Mouse (Mus musculus) cerebellum, adult 8-10 months (tissue): Measurements from ENCODE around the gene Otof.

Experiments
- DNase-seq: peaks from one replicate; pipeline ENCODE4 v3.0.0; 2022

Otof gene

DNA sequence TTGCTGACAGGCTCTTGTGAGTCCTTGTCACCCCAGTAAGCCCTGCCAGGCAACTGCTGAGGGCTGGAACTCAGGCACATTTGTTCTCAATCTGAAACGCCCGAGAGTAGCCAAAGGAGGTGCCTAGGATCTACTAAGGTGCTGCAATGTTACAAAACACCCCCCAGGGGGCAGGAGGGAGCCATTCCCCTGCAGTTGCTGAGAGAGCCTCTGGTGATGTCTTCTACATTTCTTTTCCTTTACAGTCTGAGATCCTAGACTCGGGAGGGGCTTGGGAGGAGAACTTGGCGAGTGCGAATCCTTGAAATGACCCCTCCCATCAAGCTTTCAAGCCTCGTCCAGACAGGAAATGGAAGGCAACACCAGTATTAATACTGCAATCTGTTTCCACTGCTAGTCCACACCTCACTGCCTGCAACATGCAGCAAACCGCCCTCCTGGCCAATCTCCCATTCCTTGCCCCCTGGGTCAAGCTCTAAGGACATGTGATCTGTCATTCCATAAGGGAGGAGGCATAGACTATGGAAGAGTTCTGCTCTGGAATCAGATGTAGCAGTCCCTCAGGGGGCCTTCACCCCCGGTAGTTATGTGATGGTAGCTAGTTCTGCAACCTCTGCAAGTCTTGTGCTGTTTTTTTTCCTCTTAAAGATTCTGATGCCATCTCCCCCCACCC is 38.0 kb downstream of the Otof start:
- DNase-seq, result peak; percentile 48

- no peak for DNase-seq
Measured at GRCm38 (mm10) chr5:30423121-30423520, 38.6 kb downstream of the Otof start.

DNA sequence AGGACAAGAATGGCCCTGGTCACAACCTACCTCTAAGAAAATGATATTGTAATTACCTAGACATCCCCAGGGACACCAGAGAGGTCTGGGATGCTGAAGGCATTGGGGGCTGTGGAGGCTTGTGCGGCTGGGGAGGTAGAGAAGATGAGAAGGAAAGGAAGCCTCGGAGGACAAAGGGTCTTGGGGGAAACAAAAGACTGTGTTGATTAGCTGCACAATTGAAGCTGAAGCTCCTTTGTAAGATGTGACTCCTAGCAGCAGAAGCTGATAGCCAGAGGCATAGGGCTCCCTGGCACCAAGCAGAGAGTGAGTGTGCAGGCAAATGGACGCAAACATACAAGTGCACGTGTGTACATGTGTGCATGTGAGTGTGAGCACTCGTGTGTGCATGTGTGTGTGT is 45.1 kb downstream of the Otof start:
- no peak for DNase-seq

GRCm38 (mm10) chr5:30415876-30416275 is 45.9 kb downstream of the Otof start:
- DNase-seq, result no peak

GRCm38 (mm10) chr5:30415381-30415780 is 46.4 kb downstream of the Otof start:
- DNase-seq, result no peak

- DNase-seq, result no peak
Measured at GRCm38 (mm10) chr5:30411524-30411923, 50.2 kb downstream of the Otof start.

- no peak for DNase-seq
Measured at GRCm38 (mm10) chr5:30406876-30407275, 54.9 kb downstream of the Otof start.

DNA sequence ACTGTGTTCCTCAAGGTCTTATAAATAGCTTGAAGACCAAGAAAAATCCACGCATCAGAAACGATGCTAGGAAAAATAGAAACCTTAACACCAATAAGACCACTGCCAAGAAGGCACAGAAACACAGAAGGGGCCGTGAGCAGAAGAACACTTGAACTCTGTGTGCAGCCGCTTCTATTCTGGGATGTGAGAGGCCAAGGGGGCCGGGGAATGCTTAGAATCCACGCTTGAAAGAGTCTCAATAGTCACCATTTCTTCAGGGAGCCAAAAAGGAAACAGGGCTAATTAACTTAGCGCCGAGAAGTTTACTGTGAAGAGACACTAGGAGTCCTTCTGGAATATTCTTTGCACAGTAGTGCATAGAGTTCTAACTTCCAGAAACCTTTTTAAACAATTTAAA is 60.6 kb downstream of the Otof start:
- no peak for DNase-seq

DNA sequence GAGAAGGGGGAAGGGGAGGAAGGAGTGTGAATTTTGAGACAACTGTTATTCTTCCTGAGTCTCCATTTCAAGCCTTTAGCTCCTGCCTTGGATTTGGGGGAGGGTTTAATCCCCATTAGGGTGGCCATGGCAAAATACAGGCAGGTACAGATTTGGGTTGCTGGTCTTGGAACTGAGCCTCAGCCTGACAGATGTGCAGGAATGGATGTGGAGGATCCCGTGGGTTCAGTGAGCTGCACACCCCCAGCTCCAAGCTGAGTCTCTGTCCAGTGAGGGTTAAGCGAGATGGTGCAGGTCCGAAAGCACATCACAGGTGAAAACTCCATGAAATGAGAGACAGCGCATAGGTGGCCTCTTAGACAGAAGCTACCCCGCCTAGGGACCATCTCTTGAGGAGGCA is 61.2 kb downstream of the Otof start:
- DNase-seq, result no peak

DNA sequence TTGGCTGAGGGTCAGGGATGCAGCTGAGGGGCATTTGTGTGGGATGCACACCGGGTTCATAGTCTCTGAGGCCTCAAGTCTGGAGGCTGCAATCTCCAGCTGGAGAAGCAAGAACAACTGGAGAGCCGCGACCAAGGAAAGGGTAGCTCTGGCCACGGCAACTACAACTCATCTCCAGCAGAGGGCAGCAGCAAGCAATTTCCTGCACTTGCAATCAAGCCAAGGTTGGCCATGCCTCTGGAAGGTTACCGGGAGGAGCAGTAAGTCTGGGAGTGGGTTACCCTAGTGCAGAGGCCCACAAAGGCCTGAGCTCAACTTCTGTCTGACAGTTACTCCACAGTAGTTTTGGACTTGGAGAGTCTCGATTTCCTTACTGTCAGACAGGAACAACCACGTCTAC is 70.3 kb downstream of the Otof start:
- peak; percentile 64 for DNase-seq

DNA sequence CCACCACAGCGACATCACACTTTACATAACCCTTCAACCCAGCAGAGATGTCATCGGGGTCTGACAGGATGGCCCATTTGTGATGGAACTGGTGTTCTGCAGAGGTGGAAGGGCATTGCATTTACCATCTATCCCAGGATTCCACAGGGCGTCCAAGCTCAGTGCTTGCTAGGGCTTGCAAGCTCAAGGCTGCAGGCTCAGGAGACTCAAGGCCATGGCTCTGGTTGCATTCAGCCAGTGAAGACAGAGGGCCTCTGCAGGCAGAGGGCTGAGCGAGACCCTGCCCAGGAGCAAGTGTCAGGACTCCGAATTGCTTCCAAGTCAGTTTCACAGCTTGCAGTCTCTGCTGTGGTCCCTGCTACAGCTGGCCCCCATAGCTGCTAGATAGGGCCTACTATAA is 71.9 kb downstream of the Otof start:
- no peak for DNase-seq

- DNase-seq, result no peak
Measured at GRCm38 (mm10) chr5:30387726-30388125, 74.0 kb downstream of the Otof start.

DNA sequence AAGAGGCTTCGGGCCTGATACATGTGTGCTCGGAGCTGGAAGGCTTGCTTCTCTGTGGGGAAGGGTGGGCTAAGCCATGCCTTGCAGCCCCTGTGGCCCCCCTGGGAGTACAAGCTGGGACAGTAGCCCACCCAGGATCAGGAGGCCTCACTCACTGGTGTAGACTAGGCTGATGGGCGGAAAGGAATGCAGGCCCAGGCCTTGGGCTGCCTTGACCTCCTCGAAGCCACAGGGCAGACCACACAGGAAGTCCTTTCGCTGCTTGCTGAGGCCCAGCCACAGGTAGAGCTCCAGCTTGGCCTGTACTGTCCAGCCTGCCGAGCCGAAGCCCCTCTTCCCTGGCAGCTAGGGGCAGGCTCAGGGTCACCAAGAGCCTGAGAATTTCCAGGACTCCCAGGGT is 78.9 kb downstream of the Otof start:
- DNase-seq, result no peak

GRCm38 (mm10) chr5:30369426-30369825 is 92.3 kb downstream of the Otof start:
- no peak for DNase-seq

DNA sequence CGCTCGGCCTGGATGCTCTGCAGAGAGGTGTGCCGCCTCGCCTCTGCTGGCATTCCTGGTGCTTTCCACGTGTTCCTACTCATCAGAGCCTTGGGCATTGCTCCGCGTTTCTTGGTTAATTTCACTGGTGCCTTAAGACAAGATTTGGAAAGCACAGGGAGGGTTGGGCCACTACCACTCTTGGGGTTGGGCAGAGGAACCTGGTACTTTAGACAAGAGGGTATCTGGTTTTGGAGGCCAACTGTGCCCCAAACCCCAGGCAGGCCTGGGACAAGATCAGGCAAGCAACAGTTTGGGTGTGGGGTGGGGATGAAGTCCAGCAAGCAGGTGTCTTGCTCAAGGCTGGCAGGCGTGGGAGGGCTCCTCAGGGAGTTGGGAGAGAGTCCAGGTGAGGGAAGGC is 94.3 kb downstream of the Otof start:
- no peak for DNase-seq

- DNase-seq, result no peak
Measured at GRCm38 (mm10) chr5:30358436-30359099, 103.2 kb downstream of the Otof start.

DNA sequence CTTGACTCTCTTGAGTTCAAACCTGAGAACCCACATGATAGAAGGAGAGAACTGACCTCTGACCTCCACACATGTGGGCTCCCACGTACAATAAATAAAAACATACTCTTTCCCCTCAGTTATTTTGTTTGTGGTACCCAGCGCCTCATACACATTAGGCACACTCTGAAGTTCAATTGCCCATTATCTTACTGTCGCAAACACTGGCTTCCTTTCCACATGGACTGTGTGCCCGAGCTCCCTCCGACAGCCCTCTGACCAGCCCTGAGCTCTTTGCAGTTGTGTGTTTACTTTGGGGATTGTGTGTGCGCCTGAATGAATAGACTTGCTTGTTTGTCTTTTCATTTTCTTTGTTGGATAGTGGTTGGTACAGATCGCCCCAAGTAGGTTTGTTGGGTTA is 105.1 kb downstream of the Otof start:
- no peak for DNase-seq

DNA sequence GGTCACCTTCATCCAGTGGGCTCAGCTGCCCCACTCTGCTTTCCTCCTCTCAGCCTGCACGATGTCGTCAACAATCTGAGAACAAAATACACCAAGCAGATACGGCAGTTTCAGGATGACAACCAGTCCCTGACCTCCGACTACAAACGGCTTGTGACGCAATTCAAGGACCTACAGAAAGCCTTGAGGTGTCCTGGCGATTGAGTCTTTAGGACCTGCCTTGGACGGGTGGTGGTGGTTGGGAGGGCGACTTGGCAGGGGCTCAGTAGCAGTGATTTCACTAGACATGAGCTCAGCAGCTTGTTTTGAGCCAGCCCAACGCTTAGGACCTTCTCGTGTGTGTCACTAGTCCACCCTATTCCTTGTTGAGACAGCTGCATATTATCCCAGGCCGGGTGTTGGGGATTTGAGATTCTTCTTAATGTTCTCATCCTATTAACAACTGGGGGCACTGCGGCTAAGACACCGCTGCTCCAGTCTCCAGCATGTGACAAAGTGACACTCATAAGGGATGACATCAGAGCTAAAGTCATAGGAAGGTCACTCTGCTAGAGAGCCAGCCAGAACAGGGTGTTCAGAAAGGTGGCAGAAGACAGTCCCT is 106.1 kb downstream of the Otof start:
- no peak for DNase-seq

- DNase-seq, result no peak
Measured at GRCm38 (mm10) chr5:30355114-30355513, 106.6 kb downstream of the Otof start.

- DNase-seq, result no peak
Measured at GRCm38 (mm10) chr5:30353605-30354004, 108.1 kb downstream of the Otof start.

DNA sequence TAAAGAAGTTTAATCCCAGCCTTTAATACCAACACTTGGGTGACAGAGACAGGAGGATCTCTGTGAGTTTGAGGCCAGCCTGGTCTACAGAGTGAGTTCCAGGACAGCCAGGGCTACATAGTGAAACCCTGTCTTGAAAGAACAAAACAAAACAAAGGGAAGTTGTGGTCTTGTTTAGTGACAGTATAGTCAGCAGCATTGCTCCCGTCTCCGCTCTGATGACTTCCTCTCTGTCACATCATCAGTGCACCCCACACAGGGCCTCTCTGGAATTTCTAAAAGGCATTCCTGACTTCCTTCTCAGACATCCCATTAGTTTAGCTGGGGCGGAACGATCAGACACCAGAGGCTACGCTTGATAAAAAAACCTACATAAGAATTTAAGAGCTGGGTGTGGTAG is 117.8 kb downstream of the Otof start:
- no peak for DNase-seq

DNA sequence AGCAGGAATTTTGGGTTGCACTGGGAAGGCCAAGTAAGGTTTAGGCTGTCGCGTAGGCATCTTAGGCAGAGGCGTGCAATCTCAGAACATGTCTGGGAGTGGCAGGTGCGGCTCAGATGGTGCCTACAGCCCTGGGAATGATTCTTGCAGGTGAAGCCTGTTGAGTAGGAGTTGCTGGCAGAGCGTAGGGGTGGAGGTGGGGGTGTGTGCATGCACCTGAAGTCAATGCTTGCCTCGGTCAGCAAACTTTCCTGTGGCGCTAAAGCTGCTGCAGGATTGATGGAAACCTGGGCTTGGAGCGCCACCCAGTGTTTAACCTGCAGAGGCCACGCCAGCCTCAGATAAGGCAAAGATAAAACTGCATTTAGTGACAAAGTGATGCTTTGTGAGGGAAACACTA is 118.6 kb downstream of the Otof start:
- peak; percentile 75 for DNase-seq

GRCm38 (mm10) chr5:30342601-30343015 is 119.1 kb downstream of the Otof start:
- DNase-seq, result peak; percentile 38

DNA sequence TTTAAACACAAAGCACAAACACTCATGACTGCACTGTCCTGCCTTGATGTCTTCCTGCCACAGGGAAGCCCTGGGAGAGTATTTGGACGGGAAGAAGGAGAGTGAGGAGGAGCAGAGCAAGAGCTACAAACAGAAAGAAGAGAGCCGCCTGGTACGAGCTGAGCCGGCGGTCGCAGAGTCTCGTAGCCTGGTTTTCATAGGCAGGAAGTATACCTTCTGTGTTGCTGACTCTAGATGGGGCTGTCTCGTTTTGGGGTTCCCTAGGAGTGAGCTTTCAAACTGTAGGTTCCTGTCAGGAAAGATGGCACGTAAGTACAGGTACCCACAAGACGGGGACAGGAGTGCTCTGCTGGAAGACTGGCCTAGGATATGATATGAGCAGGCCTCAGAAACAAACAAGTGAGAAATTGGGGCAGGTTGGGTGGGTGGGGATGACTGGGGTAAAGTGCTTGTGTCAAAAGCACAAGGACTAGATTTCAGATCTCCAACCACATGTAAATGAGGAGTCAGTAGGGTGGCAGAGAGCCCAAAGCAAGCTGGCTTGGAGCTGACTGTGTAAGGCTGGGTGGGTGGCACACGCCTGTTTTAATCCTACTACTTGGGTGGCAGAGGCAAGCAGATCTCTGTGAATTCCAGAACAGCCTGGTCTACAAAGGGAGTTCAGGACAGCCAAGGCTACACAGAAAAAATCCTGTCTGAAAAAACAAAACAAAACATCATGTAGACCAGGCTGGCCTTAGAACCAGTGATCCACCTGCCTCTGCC is 119.9 kb downstream of the Otof start:
- no peak for DNase-seq
